ENCODE assay signal across 27 mouse cellular contexts in the genomic region with DNA sequence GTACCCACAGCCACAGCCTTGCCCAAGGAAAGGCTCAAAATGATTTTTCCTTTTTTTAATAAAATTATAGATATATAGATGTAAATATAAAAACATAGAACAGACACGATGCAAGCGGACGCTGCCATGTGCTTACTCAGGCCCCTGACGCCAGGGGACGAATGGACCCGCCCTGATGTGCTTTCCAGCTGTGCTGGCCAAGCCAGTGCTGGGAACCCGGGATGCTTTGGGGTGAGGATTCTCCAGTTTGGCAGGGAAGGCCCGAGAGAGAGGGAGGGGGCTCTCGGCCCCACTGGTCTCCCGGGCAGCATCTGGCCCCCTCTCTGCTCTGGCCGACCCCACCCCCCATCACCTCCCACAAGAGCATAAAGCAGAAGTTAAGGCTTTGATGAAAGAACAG. TPM values are rescaled to one million over a fixed set of nuclear protein-coding genes. Genes with fewer than 3 reads are reported as not detected.
DNase-seq lines count a peak whose midpoint lies in the region; ATAC-seq and TF ChIP-seq lines count a peak whose summit lies in the region.
"Had no signal": no experiment of that assay in that cellular context is flagged by ENCODE, and none has a peak within 500 bp of the region (broad histone marks: within the 10 kb centered on the region; RNA-seq: fewer than 3 reads in every experiment).

No protein-coding gene starts in this region.

- no peaks in the 10 kb centered on the region for H3K27me3 ChIP-seq in intestine, embryonic 16.5 days (replicated peaks; ENCODE audit: control insufficient read depth, insufficient read depth, low read length)
- H3K27me3 ChIP-seq in forebrain, embryonic 11.5 days (ENCODE audit: control insufficient read depth, insufficient read depth, low read length), result no peaks in the 10 kb centered on the region
- H3K27me3 ChIP-seq: embryonic facial prominence, embryonic 13.5 days; embryonic facial prominence, embryonic 15.5 days; forebrain, embryonic 13.5 days; forebrain, embryonic 15.5 days had no signal

- intact Hi-C loops in gastrocnemius, adult 2 months (cut with DNase I), result no loop called here
- intact Hi-C loops in gastrocnemius, postnatal 14 days (cut with DNase I; ENCODE audit: low total_unique reads), result no loop called here

- no peak overlapping the region for H3K4me3 ChIP-seq in gastrocnemius, adult 2 months
- H3K4me3 ChIP-seq in intestine, embryonic 16.5 days (ENCODE audit: low read length), result no peak overlapping the region
- H3K4me3 ChIP-seq in forebrain, embryonic 11.5 days (ENCODE audit: low read depth, low read length), result no peak overlapping the region
- H3K4me3 ChIP-seq: embryonic facial prominence, embryonic 13.5 days; embryonic facial prominence, embryonic 15.5 days; erythroblast, embryonic 14.5 days; forebrain, embryonic 10.5 days; forebrain, embryonic 13.5 days; forebrain, embryonic 15.5 days had no signal

- no peak for TF ChIP-seq CTCF in gastrocnemius, adult 2 months (IDR thresholded peaks at IDR 0.05)

- no peak overlapping the region for H3K4me2 ChIP-seq in intestine, embryonic 16.5 days (ENCODE audit: low read depth, low read length)
- no peak overlapping the region for H3K4me2 ChIP-seq in forebrain, embryonic 11.5 days (ENCODE audit: low read depth, low read length, severe bottlenecking)
- H3K4me2 ChIP-seq: embryonic facial prominence, embryonic 13.5 days; embryonic facial prominence, embryonic 15.5 days; forebrain, embryonic 13.5 days; forebrain, embryonic 15.5 days had no signal

- H3K27ac ChIP-seq in gastrocnemius, adult 2 months, result peak overlapping the region; percentile 53
- no peak overlapping the region for H3K27ac ChIP-seq in intestine, embryonic 16.5 days (ENCODE audit: low read length)
- no peak overlapping the region for H3K27ac ChIP-seq in forebrain, embryonic 11.5 days (ENCODE audit: low read depth, low read length)
- H3K27ac ChIP-seq: embryonic facial prominence, embryonic 13.5 days; embryonic facial prominence, embryonic 15.5 days; forebrain, embryonic 10.5 days; forebrain, embryonic 13.5 days; forebrain, embryonic 15.5 days had no signal

- DNase-seq in gastrocnemius, adult 18-20 months (ENCODE audit: low spot score), result peak; percentile 38
- DNase-seq in gastrocnemius, adult 2 months, result peak; percentile 62
- peak; percentile 59 for DNase-seq in gastrocnemius, postnatal 14 days
- no peak for DNase-seq in natural killer cell, adult 2 months (ENCODE audit: low spot score in 2 of 2)
- DNase-seq in forebrain, embryonic 11.5 days (ENCODE audit: low spot score), result no peak
- DNase-seq: adrenal gland, adult 2 months; adrenal gland, postnatal 10 days; adrenal gland, postnatal 25 days; cerebellum, adult 11 months; cerebellum, adult 18-20 months; cerebellum, adult 8-10 months; cerebellum, adult 9-11 months; cerebellum, postnatal 36 days; embryo, embryonic 11 days had no signal

- ATAC-seq in intestine, embryonic 16.5 days, result no peak
- ATAC-seq in forebrain, embryonic 11.5 days (replicated peaks; ENCODE audit: low FRiP score), result no peak
- ATAC-seq: forebrain, embryonic 13.5 days; forebrain, embryonic 15.5 days had no signal

- 78% methylated on average over 11 of the region's 11 CpGs for WGBS in intestine, embryonic 16.5 days
- 87% methylated on average over 11 of the region's 11 CpGs for WGBS in forebrain, embryonic 11.5 days

- peaks cover 14% of the 10 kb centered on the region for H3K4me1 ChIP-seq in intestine, embryonic 16.5 days (ENCODE audit: control insufficient read depth, insufficient read depth, low read length)
- H3K4me1 ChIP-seq in forebrain, embryonic 11.5 days (replicated peaks; ENCODE audit: control insufficient read depth, insufficient read depth, low read length), result 0 out of 2 replicates have a peak, but pooled peaks cover 2% of the 10 kb centered on the region
- H3K4me1 ChIP-seq: forebrain, embryonic 15.5 days had no signal

- no peak overlapping the region for H3K9ac ChIP-seq in intestine, embryonic 16.5 days (ENCODE audit: low read depth, low read length)
- no peak overlapping the region for H3K9ac ChIP-seq in forebrain, embryonic 11.5 days (ENCODE audit: low read length)
- H3K9ac ChIP-seq: embryonic facial prominence, embryonic 13.5 days; embryonic facial prominence, embryonic 15.5 days; forebrain, embryonic 13.5 days; forebrain, embryonic 15.5 days had no signal

- peaks cover 22% of the 10 kb centered on the region for H3K36me3 ChIP-seq in intestine, embryonic 16.5 days (ENCODE audit: control insufficient read depth, insufficient read depth, low read length)
- H3K36me3 ChIP-seq in forebrain, embryonic 11.5 days (ENCODE audit: control insufficient read depth, insufficient read depth, low read length), result no peaks in the 10 kb centered on the region; the same call in none of the 2 replicates

- no peaks in the 10 kb centered on the region for H3K9me3 ChIP-seq in intestine, embryonic 16.5 days (ENCODE audit: control insufficient read depth, low read length)
- H3K9me3 ChIP-seq in forebrain, embryonic 11.5 days (ENCODE audit: control insufficient read depth, low read length), result no peaks in the 10 kb centered on the region
- H3K9me3 ChIP-seq: embryonic facial prominence, embryonic 13.5 days; embryonic facial prominence, embryonic 15.5 days; forebrain, embryonic 10.5 days; forebrain, embryonic 13.5 days; forebrain, embryonic 15.5 days had no signal

RNA-seq across cellular contexts. Expression of a gene that starts 4.5 kb away (rescaled TPM):
- total RNA-seq in gastrocnemius, adult 18-20 months (2021), result not detected
- total RNA-seq in gastrocnemius, adult 2 months (2021), result not detected
- total RNA-seq in gastrocnemius, postnatal 14 days (2021), result not detected
- not detected in 2 replicates for polyA plus RNA-seq in intestine, embryonic 16.5 days (2015; fragmentation: Nextera tagmentation; extraction: Ambion mirVana)
- polyA plus RNA-seq in forebrain, embryonic 11.5 days (2014; fragmentation: Nextera tagmentation; extraction: Ambion mirVana), result not detected in 2 replicates
- total RNA-seq: adrenal gland, adult 2 months; adrenal gland, postnatal 10 days; adrenal gland, postnatal 25 days; adrenal gland, postnatal 4 days; common myeloid progenitor, adult 5-6 weeks; ES-E14; MEL had no signal
- polyA plus RNA-seq: adrenal gland, adult 2 months; brain, embryonic 14.5 days; embryonic facial prominence, embryonic 11.5 days; embryonic facial prominence, embryonic 13.5 days; embryonic facial prominence, embryonic 15.5 days; erythroblast, embryonic 14.5 days; forebrain, embryonic 10.5 days; forebrain, embryonic 13.5 days; forebrain, embryonic 15.5 days had no signal

RNA-seq across cellular contexts. Expression of a gene that starts 12.7 kb away (rescaled TPM):
- total RNA-seq in gastrocnemius, adult 18-20 months (2021), result 10 to 100 TPM; 23.7 to 27.3 TPM
- total RNA-seq in gastrocnemius, adult 2 months (2021), result 10 to 100 TPM; 21.6 to 28.7 TPM
- 10 to 100 TPM; 20.3 to 21.7 TPM for total RNA-seq in gastrocnemius, postnatal 14 days (2021)
- 4.1 TPM in 2 replicates for polyA plus RNA-seq in intestine, embryonic 16.5 days (2015; fragmentation: Nextera tagmentation; extraction: Ambion mirVana)
- polyA plus RNA-seq in forebrain, embryonic 11.5 days (2014; fragmentation: Nextera tagmentation; extraction: Ambion mirVana), result 15.8 and 18.6 TPM in 2 replicates

RNA-seq across cellular contexts. Expression of a gene that starts 26.3 kb away (rescaled TPM):
- total RNA-seq in gastrocnemius, adult 18-20 months (2021), result 10 to 100 TPM in 1 of 2 experiments, 1 to 10 TPM in 1; 9.2 to 11.2 TPM
- total RNA-seq in gastrocnemius, adult 2 months (2021), result 10 to 100 TPM in 1 of 2 experiments, 1 to 10 TPM in 1; 9.7 to 12.0 TPM
- total RNA-seq in gastrocnemius, postnatal 14 days (2021), result 10 to 100 TPM; 12.1 to 12.7 TPM
- polyA plus RNA-seq in intestine, embryonic 16.5 days (2015; fragmentation: Nextera tagmentation; extraction: Ambion mirVana), result 90.8 and 107 TPM in 2 replicates
- polyA plus RNA-seq in forebrain, embryonic 11.5 days (2014; fragmentation: Nextera tagmentation; extraction: Ambion mirVana), result 110 TPM in 2 replicates

RNA-seq across cellular contexts. Expression of a gene that starts 26.3 kb away (rescaled TPM):
- total RNA-seq in gastrocnemius, adult 18-20 months (2021), result 10 to 100 TPM; 20.0 to 26.0 TPM
- 10 to 100 TPM; 17.9 to 28.5 TPM for total RNA-seq in gastrocnemius, adult 2 months (2021)
- 10 to 100 TPM; 28.7 to 42.6 TPM for total RNA-seq in gastrocnemius, postnatal 14 days (2021)
- polyA plus RNA-seq in intestine, embryonic 16.5 days (2015; fragmentation: Nextera tagmentation; extraction: Ambion mirVana), result 419 and 484 TPM in 2 replicates
- 1,172 and 1,252 TPM in 2 replicates for polyA plus RNA-seq in forebrain, embryonic 11.5 days (2014; fragmentation: Nextera tagmentation; extraction: Ambion mirVana)

RNA-seq across cellular contexts. Expression of a gene that starts 35.9 kb away (rescaled TPM):
- total RNA-seq in gastrocnemius, adult 18-20 months (2021), result not detected
- total RNA-seq in gastrocnemius, adult 2 months (2021), result not detected
- not detected for total RNA-seq in gastrocnemius, postnatal 14 days (2021)
- 1.7 TPM in 1 of 2 replicates, not detected in the other for polyA plus RNA-seq in intestine, embryonic 16.5 days (2015; fragmentation: Nextera tagmentation; extraction: Ambion mirVana)
- 6.2 TPM in 1 of 2 replicates, not detected in the other for polyA plus RNA-seq in forebrain, embryonic 11.5 days (2014; fragmentation: Nextera tagmentation; extraction: Ambion mirVana)
- total RNA-seq: adrenal gland, postnatal 10 days; adrenal gland, postnatal 25 days; adrenal gland, postnatal 4 days; common myeloid progenitor, adult 5-6 weeks had no signal
- polyA plus RNA-seq: adrenal gland, adult 2 months; brain, embryonic 14.5 days; erythroblast, embryonic 14.5 days had no signal

Comparison
In these comparisons a context has a peak if more than half of its experiments do, and no peak if none do; other contexts are left out.
1. DNase-seq: peak in gastrocnemius, adult 18-20 months (single experiment), gastrocnemius, adult 2 months (single experiment) and gastrocnemius, postnatal 14 days (single experiment); none in natural killer cell, adult 2 months (0 of 2) and forebrain, embryonic 11.5 days (single experiment).